Mouse (Mus musculus) ES-E14 (cell line): ENCODE measurements around the gene Aldh1a1.

Experiments
- CHD2 ChIP-seq: IDR thresholded peaks from 2 replicates; pipeline ENCODE4 v1.6.1; 2014; ENCODE audit warnings: mild to moderate bottlenecking, low read depth, low read length, inconsistent platforms
- HCFC1 ChIP-seq: IDR thresholded peaks from 2 replicates; pipeline ENCODE4 v1.6.1; 2012; ENCODE audit warnings: low read length, inconsistent platforms, borderline replicate concordance; ENCODE audit not compliant: insufficient read depth
- MAFK ChIP-seq: IDR thresholded peaks from 2 replicates; pipeline ENCODE4 v1.6.1; 2014; ENCODE audit warnings: mild to moderate bottlenecking, low read depth, low read length, inconsistent platforms; ENCODE audit not compliant: insufficient read depth
- ZC3H11A ChIP-seq: IDR thresholded peaks from 2 replicates; pipeline ENCODE4 v1.6.1; 2012; ENCODE audit warnings: low read depth, mild to moderate bottlenecking, inconsistent platforms, low read length, borderline replicate concordance

- TF ChIP-seq ZC3H11A (no peak), HCFC1 (no peak), MAFK (no peak), CHD2 (no peak)
Observed at GRCm38 (mm10) chr19:20603212-20603611, 110.7 kb downstream of the Aldh1a1 start.
